Mouse (Mus musculus) midbrain, embryonic 13.5 days (tissue): ENCODE results near the gene Rnf222. TPM values are rescaled to one million over a fixed set of nuclear protein-coding genes. Genes with fewer than 3 reads are reported as not detected.

Experiments
- ATAC-seq: fragments of 200-750 bp; cut with Nextera tagmentation; 2 replicates; pipeline ENCODE4 v1.8.0; 2017; ENCODE audit warnings: mild to moderate bottlenecking, moderate TSS enrichment, moderate library complexity
- H3K27ac ChIP-seq: fragments of 300-500 bp; sonication (generic); 2 replicates; pipeline ENCODE4 v1.5.1; 2015; ENCODE audit warnings: inconsistent platforms, mild to moderate bottlenecking, moderate library complexity
- H3K27me3 ChIP-seq: fragments of 300-500 bp; sonication (generic); 2 replicates; pipeline ENCODE4 v1.6.1; 2015; ENCODE audit warnings: mild to moderate bottlenecking, inconsistent platforms
- H3K36me3 ChIP-seq: fragments of 300-500 bp; sonication (generic); 2 replicates; pipeline ENCODE4 v1.6.1; 2015; ENCODE audit warnings: mild to moderate bottlenecking, inconsistent platforms
- H3K4me1 ChIP-seq: fragments of 300-500 bp; sonication (generic); replicated peaks from 2 replicates; pipeline ENCODE4 v1.6.1; 2015; ENCODE audit warnings: inconsistent platforms
- H3K4me2 ChIP-seq: fragments of 300-500 bp; sonication (generic); replicated peaks from 2 replicates; pipeline ENCODE4 v1.6.1; 2015; ENCODE audit warnings: moderate library complexity, mild to moderate bottlenecking, inconsistent platforms
- H3K4me3 ChIP-seq: fragments of 300-500 bp; sonication (generic); replicated peaks from 2 replicates; pipeline ENCODE4 v1.5.1; 2015; ENCODE audit warnings: mild to moderate bottlenecking, inconsistent platforms
- H3K9ac ChIP-seq: fragments of 300-500 bp; sonication (generic); replicated peaks from 2 replicates; pipeline ENCODE4 v1.6.1; 2015; ENCODE audit warnings: mild to moderate bottlenecking, inconsistent platforms
- H3K9me3 ChIP-seq: fragments of 300-500 bp; sonication (generic); 2 replicates; pipeline ENCODE4 v1.6.1; 2016; ENCODE audit warnings: mild to moderate bottlenecking, inconsistent platforms
- WGBS: fragments of 180-500 bp; shearing (Covaris S2); methylation state at CpG from one replicate; pipeline ENCODE4 v1.1.7; 2015; 5-methylcytosine and 5-hydroxymethylcytosine counted together
- polyA plus RNA-seq: library from polyadenylated mRNA; unstranded; fragments of >200 nt; fragmentation: Nextera tagmentation; extraction: Ambion mirVana; gene quantifications from 2 replicates; pipeline ENCODE4 v1.2.1, GENCODE M21; 2015

Gene Rnf222
- polyA plus RNA-seq, 1 experiment from 2014 or later: 0.04 TPM

DNA sequence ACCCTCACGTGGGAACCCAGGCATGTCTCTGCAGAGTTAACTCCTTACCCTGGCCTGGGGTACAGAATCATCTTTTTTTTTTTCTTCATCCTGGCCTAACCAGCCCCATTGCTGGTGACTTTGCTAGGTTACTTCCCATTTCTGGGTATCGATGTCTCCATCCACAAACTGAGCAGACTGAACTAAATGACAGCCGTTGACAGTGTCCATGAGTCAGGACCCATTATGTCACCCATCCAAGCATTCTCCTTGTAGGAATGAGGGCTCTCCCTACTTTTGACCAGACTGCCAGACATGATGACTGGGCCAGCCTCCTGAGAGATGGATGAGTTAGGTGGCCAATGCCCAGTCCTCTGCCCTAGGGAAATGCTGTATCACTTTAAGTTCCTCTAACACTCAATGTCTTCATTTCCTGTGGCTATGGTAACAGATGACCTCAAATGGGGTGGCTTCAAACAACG is 24.7 kb upstream of the Rnf222 start:
- 0 out of 2 replicates have a peak, but pooled peaks cover 2% of the 10 kb centered on the region for H3K27me3 ChIP-seq
- WGBS: 76% methylated on average over 4 of the region's 4 CpGs
- no peaks in the 10 kb centered on the region for H3K4me1 ChIP-seq
- no peak overlapping the region for H3K9ac ChIP-seq
- no peak for ATAC-seq
- no peak overlapping the region for H3K4me2 ChIP-seq
- H3K27ac ChIP-seq: no peak overlapping the region
- no peaks in the 10 kb centered on the region for H3K9me3 ChIP-seq
- no peak overlapping the region for H3K4me3 ChIP-seq
- no peaks in the 10 kb centered on the region for H3K36me3 ChIP-seq

DNA sequence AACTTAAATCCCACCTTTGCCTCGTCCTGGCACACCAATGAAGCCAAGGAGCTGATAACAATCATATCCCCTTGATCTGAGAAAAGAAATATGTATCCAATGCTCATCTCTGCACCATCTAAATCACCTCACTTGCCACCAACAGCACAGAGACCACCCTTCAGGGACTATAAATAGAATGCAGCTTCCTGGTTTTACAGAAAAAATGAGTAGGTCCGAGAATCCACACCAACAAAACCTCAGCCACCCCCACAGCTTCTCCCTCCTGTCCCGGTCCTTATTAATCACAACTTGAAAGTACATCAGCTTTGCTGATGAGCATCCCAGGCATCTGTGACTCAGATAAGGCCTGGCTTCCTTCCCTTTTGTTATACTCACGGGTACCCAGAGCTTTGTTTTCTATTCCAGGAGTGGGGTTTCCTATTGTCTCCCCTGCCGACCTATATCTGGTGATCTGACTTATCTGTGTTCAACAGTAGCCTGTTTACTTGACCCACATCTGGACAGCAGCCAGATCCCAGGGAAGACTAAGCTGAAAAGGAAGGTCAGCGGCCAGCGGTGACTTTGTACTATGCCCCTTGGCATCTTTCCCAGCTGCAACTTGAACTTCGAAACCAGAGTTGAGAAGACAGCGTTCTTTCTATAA is 23.7 kb upstream of the Rnf222 start:
- 0 out of 2 replicates have a peak, but pooled peaks cover 2% of the 10 kb centered on the region for H3K27me3 ChIP-seq
- no peak overlapping the region for H3K27ac ChIP-seq
- H3K36me3 ChIP-seq: no peaks in the 10 kb centered on the region
- H3K9me3 ChIP-seq: no peaks in the 10 kb centered on the region
- no peak overlapping the region for H3K4me2 ChIP-seq
- 67% methylated on average over 9 of the region's 9 CpGs for WGBS
- no peak overlapping the region for H3K4me3 ChIP-seq
- no peak overlapping the region for H3K9ac ChIP-seq
- ATAC-seq: no peak
- no peaks in the 10 kb centered on the region for H3K4me1 ChIP-seq

DNA sequence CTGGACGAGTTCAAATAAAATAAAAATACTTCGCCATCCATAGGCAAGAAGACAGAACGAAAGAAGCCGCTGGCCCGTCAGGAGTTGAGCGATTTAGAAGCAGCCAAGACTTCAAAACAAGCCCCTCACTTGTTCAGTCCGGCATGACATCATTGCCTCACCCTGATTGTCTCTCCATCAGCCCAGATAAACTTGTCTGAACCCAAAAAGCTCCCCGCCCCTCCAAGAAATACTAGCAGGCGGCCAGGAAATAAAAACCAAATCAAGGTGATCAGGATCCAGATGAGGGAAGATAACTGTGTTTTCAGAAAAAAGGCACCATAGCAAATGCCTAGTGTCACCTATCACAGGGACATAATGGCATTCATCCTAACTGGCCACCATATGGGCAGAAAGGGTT is 17.1 kb upstream of the Rnf222 start:
- Histone ChIP-seq H3K4me1 (no peaks in the 10 kb centered on the region), H3K9ac (no peak overlapping the region), H3K9me3 (no peaks in the 10 kb centered on the region), H3K36me3 (no peaks in the 10 kb centered on the region), H3K27me3 (no peaks in the 10 kb centered on the region), H3K4me3 (no peak overlapping the region), H3K4me2 (no peak overlapping the region), H3K27ac (no peak overlapping the region)
- WGBS: 88% methylated on average over 9 of the region's 9 CpGs
- ATAC-seq: no peak

DNA sequence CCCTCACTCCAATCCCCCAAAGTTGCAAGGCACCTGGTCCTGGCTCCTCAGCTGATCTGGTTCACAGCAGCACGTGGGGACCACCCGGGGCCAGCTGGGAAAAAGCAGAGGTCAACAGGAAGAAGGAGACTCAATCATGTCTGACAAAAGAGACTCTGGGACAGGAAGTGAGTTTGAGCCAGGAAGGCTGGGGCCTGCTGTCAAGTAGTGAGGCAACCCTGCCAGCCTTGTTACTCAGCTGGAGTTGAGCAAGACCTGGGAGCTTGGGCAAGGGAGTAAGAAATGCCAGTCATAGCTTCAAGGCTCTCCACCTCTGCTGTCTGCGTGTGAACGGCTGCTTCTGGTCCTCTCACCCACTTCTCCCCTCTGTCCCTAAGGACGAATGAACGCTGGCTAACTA is 16.6 kb upstream of the Rnf222 start, which contains the start of gene Ndel1:
TSS of gene Ndel1 (minus strand) at position 111 of the 400 bp plus-strand sequence.
- Histone ChIP-seq H3K36me3 (no peaks in the 10 kb centered on the region), H3K4me1 (no peaks in the 10 kb centered on the region), H3K9me3 (no peaks in the 10 kb centered on the region), H3K9ac (no peak within 1 kb of the TSS), H3K4me2 (no peak within 1 kb of the TSS), H3K27ac (no peak within 1 kb of the TSS), H3K27me3 (no peaks in the 10 kb centered on the region), H3K4me3 (no peak within 1 kb of the TSS)
- ATAC-seq: no peak
- WGBS: 63% methylated on average over 6 of the region's 6 CpGs

DNA sequence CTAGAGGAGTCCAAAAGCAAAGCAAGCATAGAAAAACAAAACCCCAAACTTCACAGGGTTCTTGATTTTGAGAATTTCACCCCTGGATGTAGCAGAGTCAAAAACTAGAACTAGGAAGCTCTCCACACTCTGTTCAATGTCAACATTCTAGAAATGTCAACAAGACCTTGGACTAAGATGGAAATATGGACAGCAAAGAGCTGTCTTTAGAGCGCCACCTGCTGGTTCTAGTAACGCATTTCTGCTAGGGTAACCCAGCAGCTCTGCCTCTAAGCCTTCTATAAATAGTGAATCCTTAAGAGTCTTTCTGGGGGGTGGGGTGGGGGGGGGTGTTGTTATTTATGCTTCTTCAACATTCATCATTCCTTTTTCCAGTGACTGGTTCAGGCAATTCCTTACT is 13.5 kb upstream of the Rnf222 start:
- 0% methylated on average over 2 of the region's 2 CpGs for WGBS
- no peak for ATAC-seq

DNA sequence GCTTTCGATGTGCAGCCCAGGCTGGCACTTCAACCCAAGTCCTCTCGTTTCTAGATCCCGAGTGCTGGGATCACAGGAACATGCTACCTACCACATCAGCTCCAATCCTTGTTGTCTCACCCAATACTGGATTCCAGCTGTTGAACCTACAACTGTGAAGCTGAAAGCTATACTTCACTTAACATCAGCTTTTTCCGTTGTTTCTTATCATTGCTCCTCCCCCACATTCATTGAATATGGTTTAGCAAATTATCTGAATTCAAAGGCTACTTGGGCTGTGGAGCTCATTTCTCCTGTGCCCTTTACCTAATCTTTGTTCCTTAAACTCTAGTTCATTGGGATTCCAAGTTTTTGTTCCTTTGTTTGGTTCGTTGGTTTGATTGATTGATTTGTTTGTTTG is 9.5 kb upstream of the Rnf222 start:
- H3K27me3 ChIP-seq: no peaks in the 10 kb centered on the region
- 90% methylated on average over 5 of the region's 5 CpGs for WGBS

More for the DNA sequence above, 13.5 kb upstream of the Rnf222 start:
- no peak overlapping the region for H3K9ac ChIP-seq
- no peaks in the 10 kb centered on the region for H3K9me3 ChIP-seq
- H3K27me3 ChIP-seq: no peaks in the 10 kb centered on the region
- no peak overlapping the region for H3K4me2 ChIP-seq
- H3K4me3 ChIP-seq: no peak overlapping the region
- no peaks in the 10 kb centered on the region for H3K4me1 ChIP-seq
- H3K36me3 ChIP-seq: no peaks in the 10 kb centered on the region
- no peak overlapping the region for H3K27ac ChIP-seq

GRCm38 (mm10) chr11:68882107-68882506 is 6.2 kb upstream of the Rnf222 start:
- WGBS: 16% methylated on average over 14 of the region's 14 CpGs
- Histone ChIP-seq H3K9ac (no peak overlapping the region), H3K27ac (no peak overlapping the region), H3K4me1 (no peaks in the 10 kb centered on the region), H3K4me2 (no peak overlapping the region), H3K27me3 (no peaks in the 10 kb centered on the region), H3K36me3 (no peaks in the 10 kb centered on the region), H3K4me3 (no peak overlapping the region), H3K9me3 (no peaks in the 10 kb centered on the region)
- no peak for ATAC-seq

More for the DNA sequence above, 9.5 kb upstream of the Rnf222 start:
- Histone ChIP-seq H3K36me3 (no peaks in the 10 kb centered on the region), H3K4me3 (no peak overlapping the region), H3K27ac (no peak overlapping the region), H3K4me2 (no peak overlapping the region), H3K9me3 (no peaks in the 10 kb centered on the region), H3K4me1 (no peaks in the 10 kb centered on the region), H3K9ac (no peak overlapping the region)
- ATAC-seq: no peak

GRCm38 (mm10) chr11:68883843-68884242 is 4.5 kb upstream of the Rnf222 start:
- H3K9ac ChIP-seq: no peak overlapping the region
- no peaks in the 10 kb centered on the region for H3K36me3 ChIP-seq
- no peaks in the 10 kb centered on the region for H3K9me3 ChIP-seq
- no peak overlapping the region for H3K27ac ChIP-seq
- no peaks in the 10 kb centered on the region for H3K27me3 ChIP-seq
- H3K4me1 ChIP-seq: no peaks in the 10 kb centered on the region
- ATAC-seq: no peak
- 77% methylated on average over 2 of the region's 2 CpGs for WGBS
- H3K4me3 ChIP-seq: no peak overlapping the region
- no peak overlapping the region for H3K4me2 ChIP-seq

DNA sequence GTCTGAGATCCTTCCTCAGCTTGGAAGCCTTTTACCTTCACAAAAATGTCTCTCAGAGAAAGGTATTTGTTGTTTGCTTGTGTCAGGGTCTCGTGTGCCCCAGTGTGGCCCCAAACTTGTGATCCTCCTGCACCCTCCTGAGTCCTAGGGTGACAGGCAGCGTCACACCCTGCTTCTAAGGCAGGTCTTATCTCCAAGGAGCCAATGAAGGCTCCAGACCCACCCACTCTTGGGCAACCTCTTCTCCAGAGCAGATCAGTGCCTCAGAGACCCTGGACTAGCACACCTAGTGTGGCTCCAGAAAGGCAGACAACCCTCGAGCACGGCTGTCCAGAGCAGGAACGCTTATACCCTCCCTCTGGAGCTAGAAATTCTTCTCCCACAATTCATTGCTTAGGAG is 4.0 kb upstream of the Rnf222 start:
- no peaks in the 10 kb centered on the region for H3K4me1 ChIP-seq
- no peak overlapping the region for H3K27ac ChIP-seq
- no peaks in the 10 kb centered on the region for H3K27me3 ChIP-seq
- no peak overlapping the region for H3K9ac ChIP-seq
- no peak for ATAC-seq
- H3K4me3 ChIP-seq: no peak overlapping the region
- no peak overlapping the region for H3K4me2 ChIP-seq
- H3K36me3 ChIP-seq: no peaks in the 10 kb centered on the region
- 76% methylated on average over 5 of the region's 5 CpGs for WGBS
- H3K9me3 ChIP-seq: no peaks in the 10 kb centered on the region

DNA sequence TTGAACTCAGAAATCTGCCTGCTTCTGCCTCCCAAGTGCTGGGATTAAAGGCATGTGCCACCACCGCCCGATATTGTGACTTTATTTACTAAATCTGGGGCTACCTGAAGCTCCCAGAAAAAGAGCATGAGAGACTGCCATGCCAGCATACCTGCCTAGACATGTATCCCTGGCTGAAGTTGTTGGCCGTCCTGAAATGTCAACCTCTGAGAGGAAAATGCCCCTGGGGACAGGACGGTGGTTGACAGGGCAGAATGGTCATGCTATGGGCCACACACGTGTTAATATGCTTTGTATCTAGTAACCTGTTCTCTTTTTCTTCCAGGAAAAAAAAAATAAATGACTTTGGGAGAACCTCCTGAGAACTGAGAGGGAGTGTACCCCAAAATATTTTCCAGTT is 2.3 kb upstream of the Rnf222 start:
- Histone ChIP-seq H3K4me2 (no peak overlapping the region), H3K36me3 (no peaks in the 10 kb centered on the region), H3K27ac (no peak overlapping the region), H3K27me3 (no peaks in the 10 kb centered on the region), H3K9me3 (no peaks in the 10 kb centered on the region), H3K9ac (no peak overlapping the region), H3K4me1 (no peaks in the 10 kb centered on the region), H3K4me3 (no peak overlapping the region)
- no peak for ATAC-seq
- WGBS: 89% methylated on average over 5 of the region's 5 CpGs

DNA sequence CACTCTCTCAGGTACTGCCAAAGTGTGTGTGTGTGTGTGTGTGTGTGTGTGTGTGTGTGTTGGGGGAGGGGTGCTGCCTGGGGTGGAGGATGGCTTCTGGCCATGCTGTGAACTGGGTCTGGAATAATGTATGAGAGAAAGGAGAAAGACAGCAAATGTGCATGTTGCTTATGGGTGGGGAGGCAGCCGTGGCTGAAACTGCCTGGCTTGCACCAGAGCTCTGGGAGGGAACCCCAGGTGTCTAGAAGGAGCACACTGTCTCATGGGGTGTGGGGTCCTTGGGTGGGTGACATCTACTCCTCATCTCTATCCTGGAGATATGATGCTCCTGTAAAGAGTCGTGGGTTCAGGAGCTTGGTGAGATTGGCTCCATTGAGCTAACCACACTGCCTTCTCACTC is 300 bp downstream of the Rnf222 start:
- H3K36me3 ChIP-seq: no peaks in the 10 kb centered on the region
- no peaks in the 10 kb centered on the region for H3K4me1 ChIP-seq
- WGBS: 66% methylated on average over 2 of the region's 2 CpGs
- no peak for ATAC-seq
- no peak overlapping the region for H3K9ac ChIP-seq
- H3K4me2 ChIP-seq: no peak overlapping the region
- no peaks in the 10 kb centered on the region for H3K9me3 ChIP-seq
- H3K27me3 ChIP-seq: no peaks in the 10 kb centered on the region
- H3K27ac ChIP-seq: no peak overlapping the region
- no peak overlapping the region for H3K4me3 ChIP-seq

DNA sequence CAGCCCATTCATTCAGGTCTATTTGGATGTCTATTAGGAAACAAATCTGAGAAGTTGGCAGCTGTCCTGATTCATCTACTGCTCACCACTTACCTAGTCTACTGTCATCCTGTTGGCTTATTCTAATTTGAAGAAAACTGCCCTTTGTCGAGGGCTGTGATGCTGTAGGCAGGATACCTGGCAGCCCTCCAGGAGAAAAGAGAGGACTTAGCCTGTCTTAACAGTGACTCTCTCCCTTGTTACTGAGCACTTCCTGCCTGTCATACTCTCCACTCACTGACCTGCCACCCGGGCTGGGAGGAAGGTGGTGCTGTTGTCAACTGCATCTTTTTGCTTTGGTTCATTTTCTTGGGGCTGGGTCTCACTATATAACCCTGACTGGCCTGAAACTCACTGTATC is 2.3 kb downstream of the Rnf222 start:
- no peak overlapping the region for H3K4me3 ChIP-seq

GRCm38 (mm10) chr11:68891823-68892222 is 3.5 kb downstream of the Rnf222 start:
- no peaks in the 10 kb centered on the region for H3K4me1 ChIP-seq
- no peaks in the 10 kb centered on the region for H3K9me3 ChIP-seq
- H3K9ac ChIP-seq: no peak overlapping the region
- H3K4me3 ChIP-seq: no peak overlapping the region
- 90% methylated on average over 5 of the region's 5 CpGs for WGBS
- H3K27me3 ChIP-seq: no peaks in the 10 kb centered on the region
- H3K4me2 ChIP-seq: no peak overlapping the region
- no peak for ATAC-seq
- no peak overlapping the region for H3K27ac ChIP-seq
- H3K36me3 ChIP-seq: no peaks in the 10 kb centered on the region

More for the DNA sequence above, 2.3 kb downstream of the Rnf222 start:
- Histone ChIP-seq H3K9me3 (no peaks in the 10 kb centered on the region), H3K36me3 (no peaks in the 10 kb centered on the region), H3K4me2 (no peak overlapping the region), H3K27ac (no peak overlapping the region), H3K4me1 (no peaks in the 10 kb centered on the region), H3K27me3 (no peaks in the 10 kb centered on the region), H3K9ac (no peak overlapping the region)
- 64% methylated on average over 2 of the region's 2 CpGs for WGBS
- ATAC-seq: no peak
